Mouse (Mus musculus) embryonic fibroblast, embryonic 13.5 days (primary cell): ENCODE measurements around the gene Lrba. TPM values are rescaled to one million over a fixed set of nuclear protein-coding genes. Genes with fewer than 3 reads are reported as not detected.

Source experiments
- H3K27ac ChIP-seq: 2 replicates; pipeline ENCODE4 v1.5.1; 2012; ENCODE audit warnings: low read length, control low read depth, inconsistent platforms; ENCODE audit not compliant: insufficient read depth
- H3K4me1 ChIP-seq: 2 replicates; pipeline ENCODE4 v1.6.1; 2011; ENCODE audit warnings: low read length; ENCODE audit not compliant: control insufficient read depth, insufficient read depth
- H3K4me3 ChIP-seq: 2 replicates; pipeline ENCODE4 v1.5.1; 2011; ENCODE audit warnings: mild to moderate bottlenecking, control low read depth, low read length; ENCODE audit not compliant: insufficient read depth
- CTCF ChIP-seq: IDR thresholded peaks from 2 replicates; pipeline ENCODE4 v1.5.1; 2011; ENCODE audit warnings: mild to moderate bottlenecking, control low read depth, low read length, moderate library complexity, borderline replicate concordance; ENCODE audit not compliant: insufficient read depth
- POLR2A ChIP-seq: IDR thresholded peaks from 2 replicates; pipeline ENCODE4 v1.6.1; 2011; ENCODE audit warnings: low read depth, mild to moderate bottlenecking, control low read depth, low read length, moderate library complexity
- polyA plus RNA-seq: library from polyadenylated mRNA; stranded (reverse); fragments of >200 nt; gene quantifications from 2 replicates; pipeline ENCODE4 v1.2.4, GENCODE M21; 2011; ENCODE audit warnings: low read depth; ENCODE audit not compliant: missing spikeins, insufficient read length

The Lrba gene
- polyA plus RNA-seq, 1 experiment: 17.8 TPM

- H3K4me3 ChIP-seq: no peak overlapping the region
- TF ChIP-seq CTCF: no peak
- TF ChIP-seq POLR2A: no peak
- no peaks in the 10 kb centered on the region for H3K4me1 ChIP-seq
- no peak overlapping the region for H3K27ac ChIP-seq
These were observed 422.3 kb downstream of the Lrba start for GRCm38 (mm10) chr3:86646771-86647170.

- Histone ChIP-seq H3K4me1 (no peaks in the 10 kb centered on the region), H3K4me3 (no peak overlapping the region), H3K27ac (no peak overlapping the region)
- TF ChIP-seq POLR2A (no peak), CTCF (no peak)
These were observed 426.5 kb downstream of the Lrba start for GRCm38 (mm10) chr3:86651006-86651405.

GRCm38 (mm10) chr3:86659326-86659725 is 434.8 kb downstream of the Lrba start:
- no peaks in the 10 kb centered on the region for H3K4me1 ChIP-seq
- H3K4me3 ChIP-seq: no peak overlapping the region
- H3K27ac ChIP-seq: no peak overlapping the region
- TF ChIP-seq CTCF (no peak), POLR2A (no peak)

GRCm38 (mm10) chr3:86664399-86664798 is 439.9 kb downstream of the Lrba start:
- Histone ChIP-seq H3K4me3 (no peak overlapping the region), H3K4me1 (no peaks in the 10 kb centered on the region), H3K27ac (no peak overlapping the region)
- TF ChIP-seq POLR2A (no peak), CTCF (no peak)

- no peak for TF ChIP-seq CTCF
- no peak for TF ChIP-seq POLR2A
- Histone ChIP-seq H3K27ac (no peak overlapping the region), H3K4me1 (no peaks in the 10 kb centered on the region), H3K4me3 (no peak overlapping the region)
These were observed 443.7 kb downstream of the Lrba start for GRCm38 (mm10) chr3:86668146-86668545.

- TF ChIP-seq POLR2A: no peak
- no peak for TF ChIP-seq CTCF
- H3K27ac ChIP-seq: no peak overlapping the region
- H3K4me3 ChIP-seq: no peak overlapping the region
- no peaks in the 10 kb centered on the region for H3K4me1 ChIP-seq
These were observed 453.2 kb downstream of the Lrba start for GRCm38 (mm10) chr3:86677573-86678155.

GRCm38 (mm10) chr3:86687571-86688209 is 463.2 kb downstream of the Lrba start:
- no peak overlapping the region for H3K4me3 ChIP-seq
- no peak overlapping the region for H3K27ac ChIP-seq
- H3K4me1 ChIP-seq: no peaks in the 10 kb centered on the region
- TF ChIP-seq CTCF: no peak
- no peak for TF ChIP-seq POLR2A

DNA sequence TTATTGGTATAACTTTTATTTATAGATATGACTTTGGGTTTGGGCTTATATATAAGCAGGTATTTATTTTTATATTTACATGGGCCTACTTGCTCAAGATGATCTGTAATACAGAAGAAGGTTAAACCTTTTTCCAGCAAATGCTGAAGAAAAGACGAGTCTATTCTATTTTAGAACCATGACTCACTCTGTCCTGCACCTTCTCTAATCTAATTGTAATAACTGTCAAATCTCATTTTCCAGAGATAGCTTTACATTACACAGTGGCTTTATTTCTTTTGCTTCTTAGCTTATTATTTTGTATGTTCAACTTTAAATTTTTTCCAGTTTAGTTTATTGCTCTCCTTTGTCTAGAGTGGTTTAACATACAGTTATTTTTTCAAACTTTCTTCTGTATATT is 464.0 kb downstream of the Lrba start:
- Histone ChIP-seq H3K4me3 (no peak overlapping the region), H3K27ac (no peak overlapping the region), H3K4me1 (no peaks in the 10 kb centered on the region)
- TF ChIP-seq CTCF (no peak), POLR2A (no peak)

DNA sequence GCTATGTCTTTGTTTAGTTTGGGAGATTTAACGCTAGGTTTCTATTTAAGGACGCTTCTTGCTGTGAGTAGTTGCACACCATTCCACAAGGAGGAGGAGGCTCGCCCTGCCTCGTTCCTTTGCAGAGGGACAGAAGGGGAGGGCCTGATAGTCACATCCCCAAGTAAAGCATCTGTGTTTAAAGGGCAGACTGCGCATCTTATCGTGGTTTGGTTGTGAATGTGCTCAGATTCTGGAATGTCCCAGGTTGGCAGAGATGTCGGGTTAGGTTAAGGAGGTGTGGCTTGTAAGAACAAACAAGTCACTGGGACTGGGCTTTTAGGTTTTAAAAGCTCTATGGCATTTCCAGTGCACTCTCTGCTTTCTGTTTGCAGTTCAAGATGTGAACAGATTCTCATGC is 464.8 kb downstream of the Lrba start:
- Histone ChIP-seq H3K4me1 (no peaks in the 10 kb centered on the region), H3K27ac (no peak overlapping the region), H3K4me3 (no peak overlapping the region)
- TF ChIP-seq POLR2A: no peak
- TF ChIP-seq CTCF: no peak

DNA sequence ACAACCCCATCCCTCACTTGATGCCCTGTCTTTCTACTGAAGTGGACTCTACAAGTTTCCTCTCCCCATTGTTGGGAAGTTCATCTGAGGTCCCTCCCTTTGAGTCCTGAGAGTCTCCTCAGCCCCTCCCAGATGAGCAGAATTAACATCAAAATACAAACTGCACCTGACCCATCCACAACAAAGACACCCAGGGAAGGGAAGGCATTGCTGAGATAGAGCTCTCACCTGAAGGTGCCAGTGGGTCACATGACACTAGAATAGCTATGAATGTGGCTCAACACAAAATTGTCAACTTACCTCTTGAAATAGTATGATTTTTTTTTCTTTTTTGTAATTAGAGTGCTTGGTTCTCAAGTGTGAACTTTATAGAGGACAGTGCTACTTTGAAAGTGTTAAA is 468.3 kb downstream of the Lrba start:
- Histone ChIP-seq H3K4me3 (no peak overlapping the region), H3K4me1 (no peaks in the 10 kb centered on the region), H3K27ac (no peak overlapping the region)
- TF ChIP-seq POLR2A: no peak
- TF ChIP-seq CTCF: no peak
